Mouse (Mus musculus): ENCODE measurements around the gene Pccb.

DNA sequence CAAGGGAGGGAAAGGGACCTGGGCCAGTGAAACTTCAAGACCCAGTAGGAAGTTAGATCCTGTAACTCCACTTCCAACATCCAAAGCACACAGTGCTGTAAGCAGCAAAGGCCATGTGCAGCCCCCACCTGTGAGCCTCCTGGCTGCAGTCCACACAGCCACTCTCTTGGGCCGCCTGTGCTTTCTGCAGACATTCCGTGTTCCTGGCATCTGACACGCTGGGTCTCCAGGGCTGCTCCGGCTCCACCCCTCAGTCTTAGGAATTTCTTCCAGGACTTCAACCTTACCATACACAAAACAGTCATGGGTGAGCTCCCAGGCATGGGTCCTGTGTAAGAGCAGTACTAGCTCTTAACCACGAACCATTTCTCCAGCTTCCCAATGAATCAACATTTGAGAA, 55.4 kb downstream of the Pccb start:
- TF ChIP-seq CTCF (conservative IDR thresholded peaks at IDR 0.05; ENCODE audit: insufficient read depth, insufficient read length, low read depth, low read length) (no peak), POLR2A (IDR thresholded peaks at IDR 0.05; ENCODE audit: low read depth, low read length) (no peak)
